Mouse (Mus musculus) lung, postnatal 0 days (tissue): ENCODE data around the gene Zbtb7a.

Source experiments
- CTCF ChIP-seq: IDR thresholded peaks from 2 replicates; pipeline ENCODE4 v1.5.1; 2016; ENCODE audit warnings: antibody characterized with exemption, mild to moderate bottlenecking
- EP300 ChIP-seq: IDR thresholded peaks from 2 replicates; pipeline ENCODE4 v1.6.1; 2016; ENCODE audit warnings: antibody characterized with exemption, mild to moderate bottlenecking, control low read depth

GRCm38 (mm10) chr10:81112946-81113345, 22.1 kb upstream of the Zbtb7a start:
- TF ChIP-seq CTCF (no peak), EP300 (no peak)
